Mouse (Mus musculus) E14TG2a.4 (cell line): ENCODE results near the gene Raet1e.
"Not testable (repeated sequence)": the region's sequence is repeated elsewhere in the genome, so short reads cannot be mapped to it uniquely, and the experiment has no call there.

Experiments used
- CTCF ChIP-seq: conservative IDR thresholded peaks from 2 replicates; pipeline ENCODE4 v1.5.1; 2014; ENCODE audit warnings: low read length
- NANOG ChIP-seq: IDR thresholded peaks from 2 replicates; pipeline ENCODE4 v1.6.1; 2014; ENCODE audit warnings: borderline replicate concordance, low read length, mixed read lengths
- POU5F1 ChIP-seq: IDR thresholded peaks from 2 replicates; pipeline ENCODE4 v1.6.1; 2014; ENCODE audit warnings: low read length, borderline replicate concordance

DNA sequence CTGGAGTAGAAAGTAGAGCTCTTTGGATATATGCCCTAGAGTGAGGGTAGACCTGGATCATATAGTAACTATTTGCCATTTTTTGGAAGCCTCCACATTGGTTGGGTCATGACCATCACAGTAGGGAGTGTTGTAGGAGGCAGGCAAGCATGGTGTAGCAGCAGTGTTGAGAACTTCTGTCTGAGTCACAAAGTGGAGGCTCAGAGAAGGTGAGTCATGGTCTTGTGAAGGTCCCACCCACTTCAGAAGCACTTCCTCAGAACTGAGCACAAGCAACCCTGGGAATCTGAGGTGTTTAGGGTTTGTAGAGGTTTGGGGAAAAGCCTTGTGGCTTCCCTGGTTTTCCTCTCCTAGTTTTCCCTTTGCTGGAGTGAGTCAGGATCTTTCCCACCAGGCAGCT, 10.7 kb downstream of the Raet1e start:
- not testable (repeated sequence) for TF ChIP-seq NANOG, CTCF, POU5F1
